Mouse (Mus musculus): ENCODE measurements at regions not wholly inside any gene's neighbourhood (a gene's known extent, or its start where the extent isn't known, plus 50 kb on each side); places are given as distances from the start of the nearest gene placed in this dataset.

DNA sequence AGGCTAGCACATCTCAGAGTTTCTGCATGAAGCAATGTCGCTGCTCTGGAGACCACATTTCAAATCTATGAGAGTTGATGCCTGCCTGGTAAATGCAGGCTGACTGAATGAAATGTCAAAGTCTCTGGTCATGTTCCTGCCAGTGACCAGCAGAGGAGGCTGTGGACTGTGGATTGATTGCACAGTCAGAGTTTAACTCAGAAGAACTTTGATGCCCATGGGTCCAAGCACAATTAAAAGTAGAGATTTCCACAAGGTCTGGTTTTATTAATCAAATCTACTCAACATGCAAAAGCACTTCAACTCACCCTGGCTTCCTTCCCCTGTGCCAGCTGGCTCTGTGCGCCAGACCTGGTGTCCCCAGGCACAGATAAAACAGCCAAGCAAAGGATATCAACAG lies 81.3 kb downstream of the Hsd17b3 start:
- no peak for DNase-seq (ENCODE audit: low spot score in 2 of 2)

DNA sequence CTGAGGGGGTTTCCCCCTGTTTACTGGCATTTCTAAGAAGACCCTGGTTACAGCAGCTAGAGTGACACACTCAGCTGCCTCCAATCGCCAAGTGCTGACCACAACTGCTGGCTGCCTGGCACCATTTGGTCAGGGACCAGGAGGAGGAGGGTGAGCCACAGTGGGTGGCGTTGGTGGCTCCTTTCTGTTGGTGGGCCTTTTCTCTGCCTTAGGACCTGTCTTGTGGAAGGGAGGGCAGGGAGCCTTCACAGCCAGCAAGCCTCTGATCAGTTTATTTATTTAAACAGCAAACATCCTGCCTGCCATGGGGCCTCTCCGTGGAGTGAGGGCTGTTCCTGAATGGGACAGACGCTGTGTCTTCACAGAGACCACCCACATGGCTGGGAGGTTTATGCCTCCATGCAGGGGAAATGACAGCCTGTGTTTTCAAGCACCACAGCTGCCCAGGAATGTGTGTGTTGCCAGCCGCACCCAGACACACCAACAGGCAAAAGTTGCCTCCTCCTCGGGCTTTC lies 86.0 kb downstream of the Hsd17b3 start:
- DNase-seq (ENCODE audit: low spot score in 2 of 2), result no peak

DNA sequence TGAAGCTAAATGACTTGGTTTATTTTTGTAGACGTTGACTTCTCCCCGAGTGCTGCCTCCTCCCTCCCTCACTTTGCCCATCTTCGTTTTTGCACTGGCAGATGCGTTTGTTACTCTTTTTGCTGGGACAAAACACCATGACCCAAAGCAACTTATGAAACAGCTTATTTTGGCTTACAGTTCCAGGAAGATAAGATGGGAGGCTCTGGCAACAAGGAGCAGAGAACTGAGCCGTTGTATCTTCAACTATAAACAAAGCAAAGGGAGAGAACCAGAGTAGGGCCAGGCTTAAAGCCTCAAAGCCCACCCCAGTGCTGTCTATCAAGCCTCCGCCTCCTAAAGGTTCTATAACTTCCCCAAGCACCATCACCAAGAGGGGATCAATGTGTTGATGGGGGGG lies 88.7 kb downstream of the Hsd17b3 start:
- no peak for DNase-seq (ENCODE audit: low spot score in 2 of 2)

DNA sequence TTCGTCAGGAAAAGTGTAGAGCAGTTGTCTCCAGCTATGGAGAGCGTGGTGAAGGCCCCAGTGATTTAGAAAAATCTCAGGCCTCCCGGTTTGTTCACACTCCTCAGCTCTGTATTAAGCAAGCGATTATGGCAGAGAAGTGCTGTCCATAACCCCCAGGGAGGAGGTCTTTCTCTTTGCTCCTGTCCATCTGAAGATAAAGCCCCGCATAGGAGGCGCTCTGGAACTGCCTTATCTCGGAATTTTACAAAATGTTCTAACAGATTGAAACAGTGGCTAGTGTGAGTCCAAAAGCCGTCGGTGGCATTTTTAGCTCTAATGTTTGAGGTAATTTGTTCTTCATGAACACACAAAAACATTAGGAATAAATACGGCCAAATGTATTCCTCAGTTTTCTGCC lies 90.4 kb downstream of the Hsd17b3 start:
- no peak for DNase-seq (ENCODE audit: low spot score in 2 of 2)

DNA sequence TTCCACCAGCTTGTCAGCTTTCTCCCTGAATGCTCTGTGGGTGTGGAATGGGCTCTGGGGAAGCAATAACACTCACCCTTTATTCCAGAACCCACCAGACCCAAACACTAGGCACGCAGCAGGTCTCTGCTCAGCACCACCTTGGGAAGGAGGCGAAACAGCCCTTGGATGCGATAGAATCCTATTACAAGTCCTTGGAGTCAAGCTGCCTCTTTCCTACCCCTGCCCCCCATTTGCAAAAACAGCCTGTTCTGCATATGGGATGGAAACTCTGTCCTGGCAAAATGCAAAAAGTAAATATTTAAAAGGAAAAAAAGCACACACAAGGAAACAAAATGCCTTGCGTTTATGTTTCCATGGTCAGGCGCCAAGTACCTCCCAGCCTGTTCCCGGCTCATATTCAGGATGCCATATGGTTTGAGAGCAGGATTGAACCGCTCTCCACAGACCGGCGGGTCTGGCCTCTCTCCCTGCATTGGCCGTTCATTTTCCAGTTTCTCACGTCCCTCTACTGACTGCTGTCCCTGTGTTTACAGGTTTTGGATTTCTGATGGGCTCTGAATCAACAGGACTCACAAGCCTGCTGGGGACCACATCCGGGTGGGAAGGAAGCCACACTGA lies 95.1 kb downstream of the Hsd17b3 start:
- DNase-seq (ENCODE audit: low spot score in 2 of 2), result no peak

DNA sequence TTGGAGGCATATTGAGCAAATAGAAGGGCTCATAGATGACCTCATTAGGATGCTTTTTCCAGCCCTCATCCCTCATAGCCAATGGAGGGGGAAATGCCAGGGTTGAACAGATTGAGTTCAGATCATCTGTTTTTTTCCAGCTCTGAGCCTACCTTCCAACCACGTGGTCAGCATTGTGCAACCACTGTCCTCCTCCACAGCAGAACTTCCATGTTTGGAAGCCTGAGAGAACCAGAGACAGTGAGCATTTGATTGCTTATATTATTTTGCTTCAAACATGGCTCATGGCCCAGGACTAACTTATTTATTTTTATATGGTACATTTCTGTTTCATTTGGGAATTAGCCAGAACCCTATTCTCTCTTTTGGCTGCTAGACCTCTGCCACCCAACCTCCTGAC lies 96.0 kb downstream of the Hsd17b3 start:
- DNase-seq (ENCODE audit: low spot score in 2 of 2), result no peak

DNA sequence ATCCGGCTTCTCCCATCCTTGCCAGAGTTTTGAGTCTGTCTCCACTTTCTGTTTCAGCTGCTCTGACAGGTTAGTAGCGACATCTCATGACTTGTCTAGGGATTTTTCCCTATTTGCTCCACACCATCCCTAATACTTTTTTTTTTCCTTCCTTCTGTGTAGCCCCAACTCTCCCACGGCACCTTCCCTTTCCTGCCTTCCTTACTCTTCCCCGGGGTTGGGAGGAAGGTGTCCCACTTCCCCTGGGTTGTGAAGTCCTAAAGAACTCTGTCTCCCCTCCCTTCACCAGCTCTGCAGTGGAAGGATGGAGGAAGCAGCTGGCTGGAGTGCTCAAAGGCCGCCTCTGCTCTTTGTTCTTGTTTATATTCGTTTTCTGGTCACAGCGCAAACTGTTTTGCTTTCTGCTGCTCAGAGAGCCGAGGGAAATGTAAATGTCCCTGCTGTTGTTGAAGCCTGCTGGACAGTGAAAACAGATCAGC lies 98.5 kb downstream of the Hsd17b3 start:
- peak in 1 of 2 experiments; percentile 8 for DNase-seq (ENCODE audit: low spot score in 2 of 2)

DNA sequence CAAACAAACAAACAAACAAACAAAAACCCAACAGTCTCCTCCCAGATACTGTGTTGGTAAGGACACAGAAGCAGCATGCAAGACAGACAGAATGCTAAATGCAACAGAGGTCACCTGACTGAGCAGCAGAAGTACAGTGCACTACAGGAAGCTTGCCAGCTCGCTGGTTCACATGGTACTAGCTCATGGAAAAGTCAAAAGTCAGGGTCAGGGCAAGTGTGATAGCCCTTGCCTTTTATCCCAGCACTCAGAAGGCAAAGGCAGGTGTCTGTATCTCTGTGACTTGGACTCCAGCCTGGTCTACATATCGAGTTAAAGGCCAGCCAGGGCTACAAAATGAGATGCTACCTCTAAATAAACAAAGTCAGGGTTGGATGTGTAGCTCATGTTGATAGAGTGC lies 99.3 kb downstream of the Hsd17b3 start:
- DNase-seq (ENCODE audit: low spot score in 2 of 2), result no peak

DNA sequence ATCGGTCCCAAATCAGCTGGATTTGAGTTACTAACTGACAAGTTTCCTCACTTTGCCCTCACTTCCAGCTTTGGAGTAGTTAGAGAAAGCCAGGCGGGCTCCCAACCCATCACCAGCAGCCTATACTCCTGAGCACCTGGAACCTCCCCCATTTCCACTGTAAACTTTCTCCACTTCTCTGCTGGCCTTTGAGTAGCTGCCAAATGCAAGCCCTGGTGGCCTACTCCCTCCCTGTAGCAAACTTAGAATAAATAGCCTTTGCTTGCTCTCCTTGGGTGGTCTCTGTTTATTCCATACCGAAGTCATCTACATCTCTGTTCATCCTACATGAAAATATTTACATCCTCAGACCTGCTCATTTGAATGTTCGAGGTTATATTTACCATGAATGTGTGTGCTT lies 100.8 kb downstream of the Hsd17b3 start:
- DNase-seq (ENCODE audit: low spot score in 2 of 2), result no peak

DNA sequence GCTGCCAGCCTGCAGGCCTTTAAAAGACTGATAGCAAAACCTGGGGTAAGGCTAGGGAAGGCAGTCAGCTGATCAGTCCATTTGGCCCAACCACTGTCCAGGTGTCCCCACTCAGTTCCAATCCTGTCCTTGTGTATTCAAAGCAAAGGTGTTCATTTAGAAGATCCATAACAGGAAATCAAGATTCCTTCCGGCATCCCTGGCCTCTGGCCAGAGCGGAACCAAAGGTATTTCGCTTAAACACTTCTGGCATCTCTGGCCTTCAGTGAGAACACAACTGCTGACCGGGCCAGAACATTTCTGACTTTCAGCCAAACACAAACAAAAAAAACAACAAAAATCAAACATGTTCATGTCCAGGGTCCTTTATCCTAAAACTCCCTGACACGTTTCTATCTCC lies 102.3 kb downstream of the Hsd17b3 start:
- DNase-seq (ENCODE audit: low spot score in 2 of 2), result no peak

DNA sequence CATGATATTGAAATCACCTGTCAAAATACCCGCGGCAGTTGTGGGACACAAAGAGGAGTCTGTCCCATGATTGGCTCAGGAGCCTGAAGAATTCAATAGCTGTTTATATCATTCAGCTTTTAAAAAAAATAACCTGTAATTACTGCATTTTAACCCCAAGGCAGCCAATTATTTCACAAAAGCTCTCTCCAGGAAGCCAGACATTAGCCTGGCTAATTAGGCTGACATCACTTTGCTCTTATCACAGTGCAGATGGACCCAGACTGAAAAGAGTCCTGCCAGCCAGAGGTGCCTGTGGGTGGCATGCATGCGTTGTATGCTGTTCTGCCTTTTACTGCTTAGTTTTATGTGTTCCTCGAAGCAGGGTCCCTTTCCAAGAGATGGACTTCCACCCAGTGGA lies 103.4 kb downstream of the Hsd17b3 start:
- DNase-seq (ENCODE audit: low spot score in 2 of 2), result no peak

DNA sequence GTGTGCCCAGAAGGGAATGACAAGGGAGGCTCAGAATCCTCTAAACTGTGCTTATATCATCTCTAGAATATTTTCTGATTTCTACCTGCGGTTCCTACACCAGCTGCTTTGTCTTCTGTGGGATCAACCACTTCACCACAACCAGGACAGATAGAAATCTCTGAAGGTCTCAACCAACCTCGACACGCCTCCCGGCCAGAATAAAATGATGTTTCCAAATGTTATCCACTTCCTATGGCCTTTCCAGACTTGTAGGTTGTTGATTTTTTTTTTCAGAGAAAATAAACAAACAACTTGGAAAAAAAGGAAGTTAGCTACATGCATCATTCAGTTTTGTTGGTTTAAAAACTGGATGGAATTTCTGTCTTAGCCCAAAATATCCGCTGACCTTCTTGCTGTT lies 103.9 kb downstream of the Hsd17b3 start:
- DNase-seq (ENCODE audit: low spot score in 2 of 2), result no peak

DNA sequence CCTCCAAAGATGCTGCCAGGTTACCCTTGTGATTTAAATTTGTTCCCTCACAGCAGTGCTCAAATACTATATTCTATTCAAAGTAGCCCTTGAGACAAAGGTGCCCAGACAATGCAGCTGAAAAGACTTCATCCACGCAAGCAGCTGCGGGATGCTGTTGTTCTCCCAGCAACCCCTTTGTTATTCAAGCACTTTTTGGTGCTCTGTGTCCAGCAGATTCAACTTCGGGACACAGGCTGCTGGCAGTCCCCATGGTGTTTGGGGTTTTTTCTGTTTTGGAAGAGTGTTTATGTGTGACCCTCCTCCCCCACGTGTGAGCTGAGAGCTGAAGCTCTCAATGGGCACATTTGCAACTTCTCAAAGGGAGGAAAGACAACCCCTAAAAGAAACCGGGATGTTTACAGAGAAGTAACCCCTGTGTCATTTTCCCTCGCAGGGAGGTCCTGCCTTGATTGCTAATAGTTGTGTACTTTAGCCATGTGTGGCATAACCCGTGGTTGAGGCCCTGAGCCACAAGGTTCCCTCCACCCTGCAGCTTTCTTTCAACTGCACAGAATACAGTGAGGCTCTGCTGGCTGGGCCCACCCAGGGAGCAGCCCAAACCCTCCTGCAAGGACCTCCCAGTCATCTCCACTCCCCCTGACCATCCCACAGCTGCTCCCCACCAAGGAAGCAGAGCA lies 108.9 kb downstream of the Hsd17b3 start:
- DNase-seq (ENCODE audit: low spot score in 2 of 2), result no peak

DNA sequence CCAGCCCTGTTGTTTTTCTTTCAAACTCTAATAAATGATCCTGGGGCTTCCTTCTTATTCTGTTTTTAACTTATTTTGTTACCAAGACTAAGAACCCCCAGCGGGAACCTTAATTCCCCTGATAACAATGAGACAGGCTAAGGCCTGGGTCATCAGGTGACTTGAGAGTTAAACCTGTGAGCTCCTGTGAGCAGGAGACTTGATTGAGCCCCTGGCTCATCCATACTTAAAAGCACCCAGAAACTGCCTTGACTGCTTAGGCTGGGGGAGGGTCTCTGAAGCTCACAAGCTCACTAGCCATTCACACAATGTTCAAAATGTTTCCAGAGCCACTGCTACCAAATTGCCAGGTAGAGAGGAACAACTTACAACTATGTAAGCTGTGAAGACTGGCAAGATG lies 109.4 kb downstream of the Hsd17b3 start:
- no peak for DNase-seq (ENCODE audit: low spot score in 2 of 2)

DNA sequence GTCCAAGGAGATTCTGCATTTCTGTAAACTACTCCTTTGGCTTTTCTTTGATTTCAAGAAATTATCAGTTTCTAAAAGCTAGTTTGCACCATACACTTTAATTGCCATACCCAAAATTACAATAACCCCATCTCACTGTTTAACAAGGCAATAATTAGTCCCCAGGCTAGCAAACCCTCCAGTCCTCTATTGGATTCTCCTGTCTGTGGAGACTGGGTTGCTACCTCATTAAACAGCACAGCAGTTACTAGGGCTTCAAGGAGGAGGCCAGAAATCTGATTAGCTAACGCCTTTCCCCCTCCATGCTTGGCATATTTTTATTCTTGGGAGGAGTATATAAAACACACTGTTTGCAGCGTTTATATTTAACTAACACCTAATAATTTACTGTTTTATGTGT lies 119.1 kb downstream of the Hsd17b3 start:
- no peak for DNase-seq (ENCODE audit: low spot score in 2 of 2)

DNA sequence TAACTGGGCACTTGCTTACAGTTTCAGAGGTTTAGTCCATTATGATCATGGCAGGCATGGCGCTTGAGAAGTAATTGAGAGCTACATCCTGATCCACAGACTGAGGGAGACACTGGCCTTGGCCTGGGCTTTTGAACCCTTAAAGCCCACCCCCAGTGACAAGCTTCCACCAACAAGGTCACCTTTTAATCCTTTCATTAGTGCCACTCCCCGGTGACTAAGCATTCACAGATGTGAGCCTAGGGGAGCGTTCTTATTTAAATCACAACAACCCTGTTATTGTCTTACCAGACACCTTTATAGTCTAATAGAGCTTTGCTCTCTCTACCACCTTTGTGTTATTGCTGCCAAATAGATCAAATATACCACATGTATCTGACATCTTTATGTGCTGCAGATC lies 120.4 kb downstream of the Hsd17b3 start:
- no peak for DNase-seq (ENCODE audit: low spot score in 2 of 2)

DNA sequence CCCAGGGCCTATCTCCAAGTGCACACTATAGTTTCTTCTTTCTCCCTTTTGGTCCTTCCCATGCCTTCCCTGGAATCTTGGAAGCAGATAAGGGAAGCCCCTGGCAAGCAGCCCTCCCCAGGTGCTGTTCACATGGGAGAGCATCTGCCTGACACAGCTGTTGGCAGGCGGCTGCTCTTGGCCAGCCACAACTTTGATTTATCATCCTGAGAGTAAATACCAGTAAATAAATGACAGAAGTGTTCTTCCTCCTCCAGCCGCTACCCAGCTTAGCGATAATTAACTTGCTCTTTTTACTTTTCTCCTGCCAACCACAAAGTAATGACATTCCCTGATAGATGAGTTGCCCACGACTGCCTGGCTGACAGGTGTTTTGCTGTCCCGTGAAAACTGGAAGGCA lies 131.9 kb downstream of the Hsd17b3 start:
- DNase-seq (ENCODE audit: low spot score in 2 of 2), result peak in 1 of 2 experiments; percentile 2

DNA sequence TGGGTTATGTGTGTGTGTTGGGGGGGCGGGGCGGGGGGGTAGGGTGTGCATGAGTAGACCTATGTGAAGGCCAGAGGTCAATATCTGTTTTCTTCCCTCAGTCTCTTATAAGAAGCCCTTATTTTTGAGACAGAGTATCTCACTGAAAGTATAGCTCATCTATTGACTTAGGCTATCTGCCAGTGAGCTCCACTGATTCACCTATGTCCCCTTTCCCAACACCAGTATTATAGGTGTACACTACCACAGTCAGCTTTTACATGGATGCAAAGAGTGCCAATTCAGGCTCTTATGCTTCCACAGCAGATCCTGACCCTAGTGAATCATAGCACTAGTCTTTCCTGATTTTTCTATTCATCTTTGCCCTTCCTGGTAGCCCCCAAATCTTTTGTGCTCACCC lies 134.7 kb downstream of the Hsd17b3 start:
- no peak for DNase-seq (ENCODE audit: low spot score in 2 of 2)

DNA sequence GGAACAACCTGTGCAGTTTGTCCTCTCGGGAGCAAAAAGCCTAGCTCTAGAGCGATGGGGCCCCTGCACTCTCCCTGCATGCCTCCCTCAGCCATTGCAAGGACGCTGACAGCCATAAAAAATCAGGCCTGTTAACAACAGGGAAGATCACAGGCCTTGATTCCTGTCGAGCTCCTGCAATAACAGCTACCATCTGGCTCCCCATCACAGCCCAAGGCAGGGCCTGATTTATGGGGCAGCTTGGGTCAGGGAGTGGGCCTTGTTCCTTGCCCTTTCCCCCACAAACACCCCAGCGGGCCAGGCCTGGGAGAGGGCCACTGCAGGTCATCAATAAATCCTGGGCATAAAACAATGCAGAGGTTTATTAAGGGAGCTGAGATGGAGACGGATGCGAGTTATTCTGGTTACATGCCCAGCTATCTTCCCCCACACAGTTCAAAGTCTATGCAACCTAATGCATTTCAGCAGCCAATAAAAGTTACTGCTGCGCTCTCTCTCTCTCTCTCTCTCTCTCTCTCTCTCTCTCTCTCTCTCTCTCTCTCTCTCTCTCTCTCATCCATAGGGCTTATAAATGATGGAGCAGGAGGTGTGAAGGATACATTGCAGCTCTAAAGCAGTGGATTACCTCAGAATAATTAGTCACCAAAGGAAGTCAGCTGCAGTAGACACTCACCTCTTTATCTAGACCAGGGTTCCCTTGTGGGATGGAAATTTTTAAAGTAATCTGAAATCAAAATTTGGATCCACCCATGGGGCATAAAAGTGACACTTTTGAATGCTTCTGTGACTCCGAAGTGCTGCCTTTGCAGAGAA lies 136.9 kb downstream of the Hsd17b3 start:
- no peak for DNase-seq (ENCODE audit: low spot score in 2 of 2)

DNA sequence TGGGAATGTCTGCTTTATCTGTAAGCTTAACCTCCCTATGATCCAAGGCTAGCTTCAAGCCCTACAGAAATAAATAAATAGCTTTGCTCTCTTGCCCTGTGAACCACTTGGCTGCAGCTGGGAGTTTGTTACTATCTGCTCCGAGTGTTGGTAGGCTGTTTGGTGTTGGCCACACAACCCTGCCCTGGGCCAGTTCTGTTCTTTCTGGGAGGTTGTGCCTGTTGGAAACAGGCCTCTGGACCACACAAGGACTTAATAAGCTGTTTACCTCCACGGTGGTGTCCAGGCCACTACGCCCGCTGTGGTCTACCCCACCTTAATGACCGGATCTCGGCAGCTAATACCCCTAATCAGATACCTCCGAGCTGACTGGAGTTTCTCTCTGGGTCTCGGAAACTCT lies 136.1 kb downstream of the Ercc6l2 start:
- no peak for DNase-seq (ENCODE audit: low spot score in 2 of 2)
